Mouse (Mus musculus): ENCODE measurements at regions not wholly inside any gene's neighbourhood (a gene's known extent, or its start where the extent isn't known, plus 50 kb on each side); places are given as distances from the start of the nearest gene placed in this dataset.
"Not testable (repeated sequence)": the region's sequence is repeated elsewhere in the genome, so short reads cannot be mapped to it uniquely, and the experiment has no call there.

GRCm38 (mm10) chr11:41261254-41261653 is 506.1 kb upstream of the Ccng1 start:
- peak; percentile 21 for DNase-seq

DNA sequence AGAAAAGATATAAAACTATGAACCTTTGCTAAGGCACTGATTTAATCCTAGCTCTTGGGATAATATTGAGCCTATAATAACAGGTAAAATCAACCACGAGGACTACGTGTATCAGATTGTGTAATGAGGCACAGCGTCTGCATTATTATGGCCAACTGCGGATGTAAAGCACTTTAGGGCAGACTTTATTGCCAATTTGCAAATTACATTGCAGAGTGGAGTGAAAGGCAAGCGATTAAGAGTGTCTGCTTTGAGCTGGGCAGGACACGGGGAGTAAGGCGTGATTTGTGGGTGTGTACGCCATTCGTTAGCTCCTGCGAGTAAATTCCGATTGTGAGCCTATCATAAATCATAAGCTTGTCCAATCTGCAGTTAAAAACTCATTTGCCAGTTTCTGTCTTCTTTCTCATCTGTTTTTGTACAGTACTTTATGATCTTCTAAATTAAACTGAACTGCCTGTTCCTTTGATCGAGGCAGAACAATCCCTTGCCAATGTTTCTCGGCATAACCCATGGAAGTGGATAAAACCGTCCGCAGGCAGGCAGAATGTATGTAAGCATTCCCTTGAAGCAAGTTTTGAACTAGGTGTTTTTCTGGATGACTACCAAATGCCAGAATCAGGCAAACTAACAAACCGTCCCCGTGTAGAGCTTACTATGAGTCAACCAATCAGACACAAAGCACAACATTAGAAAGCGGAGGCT is 505.0 kb upstream of the Ccng1 start:
- DNase-seq: no peak

DNA sequence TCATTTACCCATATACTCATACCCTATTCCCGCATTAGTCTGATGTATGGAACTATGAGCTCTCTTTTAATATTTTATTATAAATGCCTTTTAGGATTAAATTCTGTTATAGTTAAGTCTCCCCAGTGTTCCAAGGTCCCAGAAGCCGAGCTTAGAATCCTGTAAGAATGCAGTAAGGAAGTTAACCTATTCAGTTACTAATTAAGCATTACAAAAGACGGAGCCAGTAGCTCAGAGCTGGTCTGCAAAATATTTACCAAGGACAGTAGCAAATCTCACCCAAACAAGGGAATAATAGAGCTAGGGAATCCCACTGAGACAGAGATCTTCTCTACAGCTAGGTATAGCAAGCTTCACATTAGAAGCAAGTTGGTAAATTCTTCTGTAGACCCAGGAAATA is 459.4 kb upstream of the Ccng1 start:
- DNase-seq: not testable (repeated sequence)

- DNase-seq: peak; percentile 4
These were observed 447.1 kb upstream of the Ccng1 start for GRCm38 (mm10) chr11:41202228-41202627.

- no peak for DNase-seq
These were observed 438.9 kb upstream of the Ccng1 start for GRCm38 (mm10) chr11:41193981-41194380.

DNA sequence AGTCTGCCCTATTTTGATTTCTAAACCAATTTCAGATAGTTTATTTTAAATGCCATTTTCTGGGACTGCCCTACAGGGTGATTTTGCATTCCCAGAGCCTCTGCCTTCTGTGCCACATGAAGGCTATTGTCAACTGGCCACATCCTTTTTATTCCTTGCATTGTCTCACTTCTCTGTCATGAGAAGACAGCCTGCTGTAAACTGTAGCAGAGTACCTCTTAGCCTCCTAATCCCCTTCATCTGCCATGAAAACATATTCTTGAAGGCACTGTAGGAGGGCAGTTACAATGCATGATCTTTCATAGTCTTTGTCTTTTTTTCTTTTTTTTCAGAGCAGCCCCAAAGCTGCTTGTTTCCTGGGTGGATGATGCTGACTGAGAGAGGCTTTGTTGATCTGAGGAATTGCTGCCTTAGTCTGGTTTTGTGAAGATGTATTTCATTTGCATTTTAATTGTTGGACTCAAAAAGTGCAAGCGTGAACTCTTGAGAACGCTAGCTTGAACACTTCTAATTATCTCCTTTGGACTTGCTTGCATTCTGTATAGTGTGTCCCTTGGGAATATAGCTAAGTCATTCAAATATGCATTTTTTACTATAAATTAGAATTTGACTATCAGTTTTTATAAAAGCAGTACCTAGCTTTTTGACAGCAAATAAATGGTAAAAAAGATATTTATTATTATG is 405.5 kb upstream of the Ccng1 start:
- peak; percentile 18 for DNase-seq

DNA sequence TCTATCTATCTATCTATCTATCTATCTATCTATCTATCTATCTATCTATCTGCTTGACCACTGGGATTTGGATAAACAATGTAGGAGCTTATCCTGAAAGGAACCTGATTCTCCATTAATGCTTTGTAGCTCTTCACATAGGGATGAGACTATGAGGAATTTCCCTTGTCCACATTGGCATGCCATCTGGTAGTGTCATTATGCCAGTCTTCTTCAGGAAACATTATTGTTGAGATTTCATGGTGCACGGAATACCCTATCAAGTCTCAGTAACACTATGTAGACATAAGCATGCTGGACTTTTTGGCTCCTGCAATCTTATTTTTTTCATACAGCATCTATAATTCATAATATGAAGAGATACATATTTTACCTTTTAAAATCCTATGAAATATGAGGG is 404.8 kb upstream of the Ccng1 start:
- peak; percentile 2 for DNase-seq

GRCm38 (mm10) chr11:41158761-41159596 is 403.9 kb upstream of the Ccng1 start:
- DNase-seq: peak; percentile 3

DNA sequence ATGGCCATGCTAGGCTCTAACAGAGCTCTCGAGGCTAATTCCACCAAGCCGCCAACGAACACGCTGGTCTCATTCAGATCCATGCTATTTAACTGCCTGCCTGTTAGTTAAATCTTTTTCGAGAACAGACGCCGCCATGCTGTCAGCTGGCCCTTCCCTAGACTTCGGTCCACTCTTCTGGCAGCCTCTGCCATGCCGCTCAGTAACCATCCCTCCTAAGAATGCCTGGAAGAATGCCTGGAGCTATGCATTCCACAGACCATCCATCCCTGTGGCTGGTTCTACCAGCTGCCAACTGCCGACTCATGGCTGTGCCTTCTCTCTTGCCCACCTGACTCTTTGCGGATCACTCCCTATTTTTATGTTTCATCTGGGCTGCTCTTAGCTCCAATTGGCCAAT is 402.2 kb upstream of the Ccng1 start:
- no peak for DNase-seq
